Mouse (Mus musculus): Measurements from ENCODE around the gene Cyp2d22.

DNA sequence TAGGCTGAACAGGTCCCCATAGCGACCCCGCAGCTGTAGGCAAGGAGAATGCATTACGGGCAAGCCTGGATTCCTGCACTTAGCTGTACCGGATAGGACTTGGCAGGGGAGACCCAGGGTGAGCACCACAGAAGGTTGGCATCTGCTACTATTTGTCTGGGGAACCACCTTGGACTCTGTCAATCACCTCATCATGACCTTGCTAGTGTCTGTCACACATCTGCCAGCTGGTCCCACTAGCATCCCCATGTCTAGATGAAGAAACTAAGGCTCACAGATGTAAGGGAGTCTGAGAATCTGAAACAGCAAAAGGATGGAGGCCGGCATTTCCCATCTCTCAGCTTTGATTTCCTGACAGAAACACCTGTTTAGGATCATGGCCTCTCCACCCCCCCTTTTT, 5.6 kb downstream of the Cyp2d22 start:
- TF ChIP-seq CTCF (IDR thresholded peaks at IDR 0.05; ENCODE audit: low read depth, low read length) (no peak), POLR2A (IDR thresholded peaks at IDR 0.05; ENCODE audit: borderline replicate concordance, low read depth, low read length) (no peak)
